Mouse (Mus musculus): ENCODE data around the gene Ash1l. TPM values are rescaled to one million over a fixed set of nuclear protein-coding genes. Genes with fewer than 3 reads are reported as not detected.

Gene Ash1l
- 4.9 and 5.5 TPM in 2 replicates for polyA plus RNA-seq (2015; fragmentation: Nextera tagmentation; extraction: Ambion mirVana)

GRCm38 (mm10) chr3:88950576-88951326 is at the start of gene Ash1l, which contains the start of gene Dap3:
Ash1l (plus strand) TSS chr3:88950622.
Dap3 (minus strand) TSS chr3:88951181.
- H3K9ac ChIP-seq (ENCODE audit: low read depth, low read length), result peak within 1 kb of the TSS; percentile 99
- peak; percentile 54 for ATAC-seq (ENCODE audit: low read depth)
- no peaks in the 10 kb centered on the region for H3K36me3 ChIP-seq (ENCODE audit: control insufficient read depth, insufficient read depth)
- H3K27ac ChIP-seq (ENCODE audit: low read length), result peak within 1 kb of the TSS; percentile 99
- H3K4me2 ChIP-seq (ENCODE audit: low read depth, low read length), result peak within 1 kb of the TSS; percentile 91
- H3K27me3 ChIP-seq (ENCODE audit: control insufficient read depth, insufficient read depth, low read depth, low read length), result no peaks in the 10 kb centered on the region
- under 1% methylated on average over 36 of the region's 64 CpGs for WGBS (ENCODE audit: insufficient replicate concordance)
- no peaks in the 10 kb centered on the region for H3K9me3 ChIP-seq (replicated peaks; ENCODE audit: control insufficient read depth, low read length)
- H3K4me3 ChIP-seq (ENCODE audit: low read depth, low read length), result peak within 1 kb of the TSS; percentile 90
- H3K4me1 ChIP-seq (ENCODE audit: control insufficient read depth, low read depth, low read length), result peaks cover 37% of the 10 kb centered on the region

GRCm38 (mm10) chr3:88904803-88905202 is 45.6 kb upstream of the Ash1l start:
- WGBS (ENCODE audit: insufficient replicate concordance), result 73% methylated on average over 3 of the region's 3 CpGs
- Histone ChIP-seq H3K27ac (ENCODE audit: low read length) (no peak overlapping the region), H3K9ac (ENCODE audit: low read depth, low read length) (no peak overlapping the region), H3K9me3 (replicated peaks; ENCODE audit: control insufficient read depth, low read length) (no peaks in the 10 kb centered on the region), H3K36me3 (ENCODE audit: control insufficient read depth, insufficient read depth) (peaks cover 15% of the 10 kb centered on the region), H3K27me3 (ENCODE audit: control insufficient read depth, insufficient read depth, low read depth, low read length) (no peaks in the 10 kb centered on the region), H3K4me2 (ENCODE audit: low read depth, low read length) (no peak overlapping the region), H3K4me3 (ENCODE audit: low read depth, low read length) (no peak overlapping the region), H3K4me1 (ENCODE audit: control insufficient read depth, low read depth, low read length) (no peaks in the 10 kb centered on the region)
- ATAC-seq (ENCODE audit: low read depth), result no peak

DNA sequence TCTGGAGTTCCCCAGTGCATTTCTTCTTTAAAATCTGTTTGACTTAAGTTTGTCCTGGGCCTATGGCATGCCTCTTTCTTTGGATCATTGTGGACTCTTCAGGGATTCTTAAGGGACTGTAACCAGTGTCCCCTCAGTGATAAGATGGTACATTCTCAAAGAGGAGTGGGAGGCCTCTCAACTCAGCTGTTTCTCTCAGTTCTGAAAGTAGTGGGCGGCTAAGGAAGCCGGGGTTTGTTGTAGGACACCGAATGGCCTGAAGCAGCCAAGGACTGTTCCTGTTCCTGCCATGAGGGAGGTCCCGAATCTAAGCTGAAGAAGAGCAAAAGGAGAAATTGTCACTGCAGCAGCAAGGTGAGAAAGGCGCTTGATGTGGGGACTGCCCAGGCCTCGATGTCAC is 45.2 kb upstream of the Ash1l start:
- Histone ChIP-seq H3K9ac (ENCODE audit: low read depth, low read length) (no peak overlapping the region), H3K27ac (ENCODE audit: low read length) (no peak overlapping the region), H3K4me1 (ENCODE audit: control insufficient read depth, low read depth, low read length) (no peaks in the 10 kb centered on the region), H3K9me3 (replicated peaks; ENCODE audit: control insufficient read depth, low read length) (no peaks in the 10 kb centered on the region), H3K4me3 (ENCODE audit: low read depth, low read length) (no peak overlapping the region), H3K27me3 (ENCODE audit: control insufficient read depth, insufficient read depth, low read depth, low read length) (no peaks in the 10 kb centered on the region), H3K36me3 (ENCODE audit: control insufficient read depth, insufficient read depth) (peaks cover 15% of the 10 kb centered on the region), H3K4me2 (ENCODE audit: low read depth, low read length) (no peak overlapping the region)
- WGBS (ENCODE audit: insufficient replicate concordance), result 80% methylated on average over 6 of the region's 6 CpGs
- no peak for ATAC-seq (ENCODE audit: low read depth)

DNA sequence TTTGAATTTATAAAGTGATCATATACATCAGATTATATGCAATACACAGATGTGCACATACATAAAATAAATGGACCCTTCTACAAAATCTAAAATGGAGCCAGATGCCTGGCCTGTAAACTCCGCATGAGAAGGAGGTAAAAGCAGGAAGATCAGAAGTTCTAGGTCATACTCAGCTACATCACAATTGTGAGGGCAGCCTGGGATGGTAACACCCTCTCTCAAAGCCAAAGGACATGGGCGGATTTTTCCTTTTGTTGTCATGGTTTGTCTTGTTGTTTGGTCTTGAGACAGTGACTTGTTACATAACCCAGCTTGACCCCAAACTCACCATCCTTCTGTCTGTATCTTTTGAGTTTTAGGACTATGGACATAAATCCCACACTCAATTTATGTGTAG is 44.7 kb upstream of the Ash1l start:
- H3K36me3 ChIP-seq (ENCODE audit: control insufficient read depth, insufficient read depth), result peaks cover 19% of the 10 kb centered on the region
- no peak overlapping the region for H3K4me3 ChIP-seq (ENCODE audit: low read depth, low read length)
- H3K9me3 ChIP-seq (replicated peaks; ENCODE audit: control insufficient read depth, low read length), result no peaks in the 10 kb centered on the region
- H3K27me3 ChIP-seq (ENCODE audit: control insufficient read depth, insufficient read depth, low read depth, low read length), result no peaks in the 10 kb centered on the region
- no peak overlapping the region for H3K4me2 ChIP-seq (ENCODE audit: low read depth, low read length)
- ATAC-seq (ENCODE audit: low read depth), result no peak
- H3K27ac ChIP-seq (ENCODE audit: low read length), result no peak overlapping the region
- 78% methylated on average over 2 of the region's 2 CpGs for WGBS (ENCODE audit: insufficient replicate concordance)
- H3K4me1 ChIP-seq (ENCODE audit: control insufficient read depth, low read depth, low read length), result no peaks in the 10 kb centered on the region
- H3K9ac ChIP-seq (ENCODE audit: low read depth, low read length), result no peak overlapping the region

DNA sequence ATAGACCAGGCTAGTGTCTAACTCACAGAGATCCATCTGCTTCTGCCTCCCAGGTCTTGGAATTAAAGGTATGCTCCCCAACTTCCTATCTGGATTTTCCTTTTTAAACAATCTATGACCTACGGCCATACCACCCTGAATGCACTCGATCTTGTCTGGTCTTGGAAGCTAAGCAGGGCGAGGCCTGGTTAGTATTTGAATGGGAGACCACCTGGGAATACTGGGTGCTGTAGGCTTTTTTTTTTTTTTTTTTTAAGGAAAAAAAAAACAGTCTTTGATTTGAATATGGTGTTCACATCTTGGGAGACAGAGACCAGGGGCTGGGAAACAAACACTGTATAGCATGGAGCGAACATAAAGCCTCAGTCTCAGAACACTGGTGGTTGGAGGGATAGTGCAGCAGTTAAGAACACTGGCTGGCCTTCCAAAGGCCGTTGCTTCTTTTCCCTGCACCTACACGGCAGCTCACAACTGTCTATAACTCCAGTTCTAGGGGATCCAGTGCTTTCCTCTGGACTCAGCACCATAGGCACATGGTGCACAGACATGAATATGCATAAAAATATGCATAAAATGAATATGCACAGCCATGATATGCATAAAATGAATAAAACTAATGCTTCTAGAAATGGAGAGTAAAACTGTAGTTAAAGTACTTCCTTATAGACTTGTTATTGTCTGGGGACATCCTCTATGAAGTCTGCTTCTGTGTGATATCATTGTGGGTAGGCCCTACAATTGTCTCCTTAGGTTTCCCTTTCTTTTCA is 43.8 kb upstream of the Ash1l start:
- Histone ChIP-seq H3K27me3 (ENCODE audit: control insufficient read depth, insufficient read depth, low read depth, low read length) (no peaks in the 10 kb centered on the region), H3K4me1 (ENCODE audit: control insufficient read depth, low read depth, low read length) (no peaks in the 10 kb centered on the region), H3K4me3 (ENCODE audit: low read depth, low read length) (no peak overlapping the region), H3K27ac (ENCODE audit: low read length) (no peak overlapping the region), H3K36me3 (ENCODE audit: control insufficient read depth, insufficient read depth) (peaks cover 20% of the 10 kb centered on the region), H3K4me2 (ENCODE audit: low read depth, low read length) (no peak overlapping the region), H3K9ac (ENCODE audit: low read depth, low read length) (no peak overlapping the region), H3K9me3 (replicated peaks; ENCODE audit: control insufficient read depth, low read length) (no peaks in the 10 kb centered on the region)
- ATAC-seq (ENCODE audit: low read depth), result no peak
- WGBS (ENCODE audit: insufficient replicate concordance), result 71% methylated on average over 6 of the region's 6 CpGs

- no peak overlapping the region for H3K4me2 ChIP-seq (ENCODE audit: low read depth, low read length)
- no peak overlapping the region for H3K4me3 ChIP-seq (ENCODE audit: low read depth, low read length)
- no peaks in the 10 kb centered on the region for H3K27me3 ChIP-seq (ENCODE audit: control insufficient read depth, insufficient read depth, low read depth, low read length)
- no peak overlapping the region for H3K9ac ChIP-seq (ENCODE audit: low read depth, low read length)
- no peak overlapping the region for H3K27ac ChIP-seq (ENCODE audit: low read length)
- peaks cover 12% of the 10 kb centered on the region for H3K36me3 ChIP-seq (ENCODE audit: control insufficient read depth, insufficient read depth)
- WGBS (ENCODE audit: insufficient replicate concordance), result 73% methylated on average over 7 of the region's 7 CpGs
- peaks cover 14% of the 10 kb centered on the region for H3K4me1 ChIP-seq (ENCODE audit: control insufficient read depth, low read depth, low read length)
- H3K9me3 ChIP-seq (replicated peaks; ENCODE audit: control insufficient read depth, low read length), result no peaks in the 10 kb centered on the region
- ATAC-seq (ENCODE audit: low read depth), result no peak
These were observed 37.8 kb upstream of the Ash1l start for GRCm38 (mm10) chr3:88912585-88912984.

DNA sequence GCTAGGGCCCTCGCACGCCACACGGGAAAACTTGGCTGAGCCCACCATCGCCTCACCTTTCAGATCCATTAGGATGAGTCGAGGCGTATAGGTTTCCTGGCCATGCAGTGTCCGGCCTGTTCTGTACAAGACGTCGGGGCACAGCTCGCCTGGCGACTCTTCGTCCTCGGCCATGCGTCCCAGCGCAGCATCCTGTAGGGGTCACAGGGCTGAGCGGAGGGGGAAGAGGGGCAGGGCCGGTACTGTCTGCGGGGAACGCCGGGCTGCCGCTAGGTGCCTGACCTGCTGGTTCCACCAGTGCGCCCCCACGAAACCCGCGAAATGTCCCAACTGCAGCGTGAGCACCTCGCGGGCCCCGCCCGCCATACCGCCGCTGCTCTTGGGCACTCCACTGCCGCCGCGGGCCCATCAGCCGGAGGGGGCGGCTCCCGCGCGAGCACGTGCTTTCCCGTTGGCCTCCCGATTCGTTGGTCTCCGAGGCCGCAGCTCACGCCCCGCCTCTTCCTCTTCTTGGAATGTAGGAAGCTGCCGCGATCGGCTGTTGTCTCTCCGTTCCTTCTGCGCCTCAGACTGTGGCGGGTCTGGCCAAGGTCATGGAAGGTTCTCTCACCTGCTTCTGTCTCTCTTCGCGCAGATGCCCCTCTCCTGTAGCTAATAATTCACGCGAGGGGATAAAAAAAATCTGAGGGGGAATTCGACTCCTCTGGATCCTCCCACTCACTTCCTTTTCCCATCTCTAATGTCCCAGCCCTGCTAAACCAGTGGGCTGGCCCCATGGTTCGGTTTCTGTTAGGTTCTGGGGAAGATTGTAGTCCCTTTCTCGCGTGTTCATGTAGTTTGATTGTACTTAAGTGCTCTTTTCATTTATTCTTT is 36.7 kb upstream of the Ash1l start, which contains the start of gene Msto1:
Gene Msto1, minus strand, starts transcription at position 489 of the 873 bp plus-strand sequence.
- ATAC-seq (ENCODE audit: low read depth), result peak; percentile 99
- peak within 1 kb of the TSS; percentile 79 for H3K4me3 ChIP-seq (ENCODE audit: low read depth, low read length)
- H3K36me3 ChIP-seq (ENCODE audit: control insufficient read depth, insufficient read depth), result peaks cover 12% of the 10 kb centered on the region
- no peaks in the 10 kb centered on the region for H3K27me3 ChIP-seq (ENCODE audit: control insufficient read depth, insufficient read depth, low read depth, low read length)
- no peaks in the 10 kb centered on the region for H3K9me3 ChIP-seq (replicated peaks; ENCODE audit: control insufficient read depth, low read length)
- under 1% methylated on average over 62 of the region's 62 CpGs for WGBS (ENCODE audit: insufficient replicate concordance)
- H3K9ac ChIP-seq (ENCODE audit: low read depth, low read length), result peak within 1 kb of the TSS; percentile 74
- peak within 1 kb of the TSS; percentile 75 for H3K27ac ChIP-seq (ENCODE audit: low read length)
- H3K4me1 ChIP-seq (ENCODE audit: control insufficient read depth, low read depth, low read length), result peaks cover 14% of the 10 kb centered on the region
- peak within 1 kb of the TSS; percentile 72 for H3K4me2 ChIP-seq (ENCODE audit: low read depth, low read length)

- 25% methylated on average over 8 of the region's 8 CpGs for WGBS (ENCODE audit: insufficient replicate concordance)
- H3K27me3 ChIP-seq (ENCODE audit: control insufficient read depth, insufficient read depth, low read depth, low read length), result no peaks in the 10 kb centered on the region
- peaks cover 8% of the 10 kb centered on the region for H3K36me3 ChIP-seq (ENCODE audit: control insufficient read depth, insufficient read depth)
- H3K4me2 ChIP-seq (ENCODE audit: low read depth, low read length), result peak overlapping the region; percentile 72
- H3K9ac ChIP-seq (ENCODE audit: low read depth, low read length), result peak overlapping the region; percentile 74
- H3K4me3 ChIP-seq (ENCODE audit: low read depth, low read length), result peak overlapping the region; percentile 79
- H3K27ac ChIP-seq (ENCODE audit: low read length), result peak overlapping the region; percentile 75
- peaks cover 14% of the 10 kb centered on the region for H3K4me1 ChIP-seq (ENCODE audit: control insufficient read depth, low read depth, low read length)
- no peaks in the 10 kb centered on the region for H3K9me3 ChIP-seq (replicated peaks; ENCODE audit: control insufficient read depth, low read length)
- ATAC-seq (ENCODE audit: low read depth), result no peak; the same call in 1 of the 2 replicates
These were observed 36.0 kb upstream of the Ash1l start for GRCm38 (mm10) chr3:88914384-88914810.
